Mouse (Mus musculus) neural tube, embryonic 14.5 days (tissue): ENCODE results near the gene Dnase1l3. TPM values are rescaled to one million over a fixed set of nuclear protein-coding genes. Genes with fewer than 3 reads are reported as not detected.

Experiments
- ATAC-seq: fragments of 200-750 bp; cut with Nextera tagmentation; 2 replicates; pipeline ENCODE4 v1.8.0; 2017; ENCODE audit warnings: low read depth, mild to moderate bottlenecking, moderate TSS enrichment, moderate library complexity
- H3K27ac ChIP-seq: fragments of 300-500 bp; sonication (generic); 2 replicates; pipeline ENCODE4 v1.5.1; 2014; ENCODE audit warnings: low read depth, mild to moderate bottlenecking, control low read depth, low read length, moderate library complexity, mixed read lengths
- H3K27me3 ChIP-seq: fragments of 300-500 bp; sonication (generic); 2 replicates; pipeline ENCODE4 v1.6.1; 2014; ENCODE audit warnings: low read length; ENCODE audit not compliant: control insufficient read depth, insufficient read depth
- H3K36me3 ChIP-seq: fragments of 300-500 bp; sonication (generic); 2 replicates; pipeline ENCODE4 v1.6.1; 2014; ENCODE audit warnings: low read length, mixed read lengths; ENCODE audit not compliant: control insufficient read depth, insufficient read depth
- H3K4me1 ChIP-seq: fragments of 300-500 bp; sonication (generic); 2 replicates; pipeline ENCODE4 v1.6.1; 2014; ENCODE audit warnings: low read length; ENCODE audit not compliant: control insufficient read depth, insufficient read depth
- H3K4me2 ChIP-seq: fragments of 300-500 bp; sonication (generic); 2 replicates; pipeline ENCODE4 v1.6.1; 2014; ENCODE audit warnings: mild to moderate bottlenecking, low read depth, low read length, control low read depth
- H3K4me3 ChIP-seq: fragments of 300-500 bp; sonication (generic); 2 replicates; pipeline ENCODE4 v1.5.1; 2014; ENCODE audit warnings: low read depth, low read length, control low read depth, mixed read lengths
- H3K9ac ChIP-seq: fragments of 300-500 bp; sonication (generic); replicated peaks from 2 replicates; pipeline ENCODE4 v1.6.1; 2014; ENCODE audit warnings: low read depth, mild to moderate bottlenecking, control low read depth, low read length, mixed read lengths
- H3K9me3 ChIP-seq: fragments of 300-500 bp; sonication (generic); 2 replicates; pipeline ENCODE4 v1.6.1; 2016; ENCODE audit warnings: low read length; ENCODE audit not compliant: control insufficient read depth
- WGBS: fragments of 180-500 bp; shearing (Covaris S2); extraction: QIAGEN DNeasy Blood & Tissue Kit; methylation state at CpG from one replicate; pipeline ENCODE4 v1.1.7; 2014; 5-methylcytosine and 5-hydroxymethylcytosine counted together
- polyA plus RNA-seq: library from polyadenylated mRNA; unstranded; fragments of >200 nt; fragmentation: Nextera tagmentation; extraction: Ambion mirVana; gene quantifications from 2 replicates; pipeline ENCODE4 v1.2.1, GENCODE M21; 2014

Dnase1l3 gene
- polyA plus RNA-seq: 0.06 and 0.11 TPM in 2 replicates

DNA sequence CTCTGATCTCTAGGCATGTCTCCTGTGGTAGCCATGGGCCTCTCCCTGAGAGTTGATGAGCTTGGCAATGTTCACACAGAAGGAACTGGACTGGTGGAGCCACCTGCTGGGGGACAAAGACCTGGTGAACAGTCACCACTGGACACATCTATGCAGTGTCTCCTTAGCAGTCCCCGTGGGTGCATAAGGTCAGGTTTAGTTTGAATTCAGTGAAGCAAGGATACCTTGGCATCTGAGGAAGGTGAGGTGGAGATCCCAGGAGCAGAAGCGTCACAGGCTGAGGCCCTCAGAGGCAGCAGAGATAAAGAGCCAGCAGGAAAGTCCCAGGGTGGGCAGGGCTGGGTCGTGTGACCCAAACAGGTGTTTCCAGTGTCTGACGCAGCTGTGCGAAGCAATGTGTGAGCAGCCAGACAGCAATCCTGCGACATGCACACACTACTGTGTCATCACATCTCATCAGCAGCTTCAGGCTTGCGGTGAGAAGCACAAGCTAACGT lies at the start of gene Dnase1l3:
TSS of gene Dnase1l3 (minus strand) at position 303 of the 497 bp plus-strand sequence.
- no peaks in the 10 kb centered on the region for H3K27me3 ChIP-seq
- H3K9me3 ChIP-seq: no peaks in the 10 kb centered on the region
- no peak within 1 kb of the TSS for H3K4me2 ChIP-seq
- 0 out of 2 replicates have a peak, but pooled peaks have one; percentile 17 for ATAC-seq
- no peaks in the 10 kb centered on the region for H3K36me3 ChIP-seq
- WGBS: 74% methylated on average over 8 of the region's 8 CpGs
- no peak within 1 kb of the TSS for H3K9ac ChIP-seq
- H3K4me3 ChIP-seq: no peak within 1 kb of the TSS
- no peaks in the 10 kb centered on the region for H3K4me1 ChIP-seq
- no peak within 1 kb of the TSS for H3K27ac ChIP-seq

DNA sequence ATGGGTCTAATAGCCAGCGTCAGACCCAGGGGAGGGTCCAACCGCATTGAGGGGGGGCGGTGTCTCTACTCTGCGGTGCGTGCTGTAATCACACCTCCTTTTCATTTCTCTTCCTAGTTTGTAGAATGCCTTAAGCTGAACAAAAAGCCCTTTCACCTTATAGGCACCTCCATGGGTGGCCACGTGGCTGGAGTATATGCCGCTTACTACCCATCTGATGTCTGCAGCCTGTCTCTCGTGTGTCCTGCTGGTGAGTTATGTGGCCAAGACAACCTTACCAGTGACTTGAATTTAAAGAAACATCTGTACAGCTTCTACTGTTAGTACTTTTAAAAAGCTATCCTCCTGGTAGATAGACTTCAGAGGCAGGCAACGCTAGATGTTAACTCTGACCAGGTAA lies 48.2 kb upstream of the Dnase1l3 start:
- ATAC-seq: no peak
- 89% methylated on average over 9 of the region's 9 CpGs for WGBS
- Histone ChIP-seq H3K4me3 (no peak overlapping the region), H3K36me3 (no peaks in the 10 kb centered on the region), H3K27me3 (no peaks in the 10 kb centered on the region), H3K9ac (no peak overlapping the region), H3K4me1 (no peaks in the 10 kb centered on the region), H3K27ac (no peak overlapping the region), H3K9me3 (no peaks in the 10 kb centered on the region), H3K4me2 (no peak overlapping the region)

- no peak overlapping the region for H3K9ac ChIP-seq
- no peaks in the 10 kb centered on the region for H3K36me3 ChIP-seq
- H3K4me1 ChIP-seq: no peaks in the 10 kb centered on the region
- no peak overlapping the region for H3K4me2 ChIP-seq
- WGBS: 67% methylated on average over 2 of the region's 2 CpGs
- H3K27ac ChIP-seq: no peak overlapping the region
- H3K9me3 ChIP-seq: no peaks in the 10 kb centered on the region
- no peak for ATAC-seq
- H3K27me3 ChIP-seq: no peaks in the 10 kb centered on the region
- H3K4me3 ChIP-seq: no peak overlapping the region
Observed at GRCm38 (mm10) chr14:8042120-8042519, 47.7 kb upstream of the Dnase1l3 start.

DNA sequence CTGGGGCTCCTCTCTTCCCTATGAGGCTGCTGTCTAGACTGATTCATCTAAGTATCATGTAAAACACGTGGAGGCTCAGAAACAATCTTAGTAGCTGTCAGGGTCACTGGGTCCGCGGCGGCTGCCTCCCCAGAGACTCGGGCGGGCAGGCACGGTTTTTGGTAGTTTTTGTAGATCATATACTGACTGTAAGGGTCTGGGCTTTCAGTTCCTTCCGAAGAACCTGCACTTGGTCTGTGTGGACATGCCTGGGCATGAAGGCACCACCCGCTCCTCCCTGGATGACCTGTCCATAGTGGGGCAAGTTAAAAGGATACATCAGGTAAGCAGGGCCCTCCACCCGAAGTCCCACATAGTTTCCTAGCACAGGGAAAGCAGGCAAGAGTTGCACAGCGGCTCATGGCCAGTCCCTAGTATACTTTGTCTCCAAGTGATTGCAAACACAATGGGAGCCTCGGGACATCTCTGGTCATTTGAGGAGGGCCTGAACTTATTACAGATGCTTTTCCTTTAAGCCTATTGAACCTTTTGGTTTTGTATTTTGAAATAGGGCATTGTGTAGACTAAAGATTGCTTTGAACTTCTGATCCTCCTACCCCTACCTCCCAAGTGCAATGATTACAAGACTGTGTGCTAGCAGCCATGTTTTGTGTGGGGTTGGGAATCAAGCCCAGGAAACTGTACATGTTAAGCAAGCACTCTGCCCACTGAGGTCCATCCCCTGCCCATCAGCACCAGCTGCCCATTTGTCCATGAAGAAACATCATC lies 46.7 kb upstream of the Dnase1l3 start:
- Histone ChIP-seq H3K36me3 (no peaks in the 10 kb centered on the region), H3K4me1 (no peaks in the 10 kb centered on the region), H3K27me3 (no peaks in the 10 kb centered on the region), H3K27ac (no peak overlapping the region), H3K4me3 (no peak overlapping the region), H3K9ac (no peak overlapping the region), H3K4me2 (no peak overlapping the region), H3K9me3 (no peaks in the 10 kb centered on the region)
- WGBS: 89% methylated on average over 12 of the region's 12 CpGs
- no peak for ATAC-seq

DNA sequence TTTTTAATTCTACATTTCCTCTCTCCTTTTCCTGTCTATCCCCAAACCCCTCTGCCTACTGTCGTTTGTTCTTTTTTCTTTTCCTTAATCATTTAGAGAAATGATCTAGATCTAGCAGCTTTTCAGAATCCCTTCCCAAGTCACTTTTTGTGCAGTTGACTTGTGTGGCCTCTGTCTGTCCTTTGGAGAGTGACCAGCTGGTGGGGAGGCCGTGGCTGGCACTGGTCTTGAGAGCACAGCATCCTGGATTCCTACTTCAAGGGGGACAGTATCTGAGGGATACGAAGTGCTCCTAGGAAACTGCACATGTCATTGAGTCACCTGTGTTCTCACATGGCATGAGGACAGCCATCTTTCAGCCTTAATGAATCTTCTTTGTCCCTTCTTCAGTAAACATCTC lies 45.8 kb upstream of the Dnase1l3 start:
- Histone ChIP-seq H3K27ac (no peak overlapping the region), H3K4me2 (no peak overlapping the region), H3K36me3 (no peaks in the 10 kb centered on the region), H3K4me3 (no peak overlapping the region), H3K9me3 (no peaks in the 10 kb centered on the region), H3K27me3 (no peaks in the 10 kb centered on the region), H3K9ac (no peak overlapping the region), H3K4me1 (no peaks in the 10 kb centered on the region)
- no peak for ATAC-seq
- 88% methylated on average over 3 of the region's 3 CpGs for WGBS

GRCm38 (mm10) chr14:8038791-8039448 lies 44.5 kb upstream of the Dnase1l3 start:
- Histone ChIP-seq H3K4me2 (no peak overlapping the region), H3K27ac (no peak overlapping the region), H3K4me1 (no peaks in the 10 kb centered on the region), H3K27me3 (no peaks in the 10 kb centered on the region), H3K4me3 (no peak overlapping the region), H3K9ac (no peak overlapping the region), H3K36me3 (no peaks in the 10 kb centered on the region), H3K9me3 (no peaks in the 10 kb centered on the region)
- WGBS: 81% methylated on average over 7 of the region's 7 CpGs
- ATAC-seq: no peak

- no peak for ATAC-seq
- Histone ChIP-seq H3K27ac (no peak overlapping the region), H3K4me3 (no peak overlapping the region), H3K9me3 (no peaks in the 10 kb centered on the region), H3K4me1 (no peaks in the 10 kb centered on the region), H3K4me2 (no peak overlapping the region), H3K27me3 (no peaks in the 10 kb centered on the region), H3K36me3 (no peaks in the 10 kb centered on the region), H3K9ac (no peak overlapping the region)
- 80% methylated on average over 5 of the region's 5 CpGs for WGBS
Observed at GRCm38 (mm10) chr14:8038150-8038549, 43.8 kb upstream of the Dnase1l3 start.

DNA sequence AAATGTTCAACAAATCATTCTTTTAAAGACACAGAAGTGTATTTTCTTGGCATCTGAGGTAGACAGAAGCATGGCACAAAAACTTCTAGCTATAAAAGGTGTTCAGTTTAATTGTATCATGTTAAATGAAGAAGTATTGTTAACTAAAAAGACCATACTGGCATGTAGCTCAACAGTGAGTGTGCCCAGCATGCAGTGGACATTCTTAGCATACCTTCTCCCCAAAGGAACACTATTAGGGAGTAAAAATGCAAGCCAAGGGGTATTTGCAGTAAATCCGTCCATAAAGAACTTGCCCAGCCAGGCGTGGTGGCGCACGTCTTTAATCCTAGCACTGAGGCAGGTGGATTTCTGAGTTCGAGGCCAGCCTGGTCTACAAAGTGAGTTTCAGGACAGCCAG lies 42.0 kb upstream of the Dnase1l3 start:
- Histone ChIP-seq H3K27ac (no peak overlapping the region), H3K9ac (no peak overlapping the region), H3K27me3 (no peaks in the 10 kb centered on the region), H3K9me3 (no peaks in the 10 kb centered on the region), H3K36me3 (no peaks in the 10 kb centered on the region), H3K4me1 (no peaks in the 10 kb centered on the region), H3K4me2 (no peak overlapping the region), H3K4me3 (no peak overlapping the region)
- WGBS: 79% methylated on average over 5 of the region's 5 CpGs
- ATAC-seq: no peak

DNA sequence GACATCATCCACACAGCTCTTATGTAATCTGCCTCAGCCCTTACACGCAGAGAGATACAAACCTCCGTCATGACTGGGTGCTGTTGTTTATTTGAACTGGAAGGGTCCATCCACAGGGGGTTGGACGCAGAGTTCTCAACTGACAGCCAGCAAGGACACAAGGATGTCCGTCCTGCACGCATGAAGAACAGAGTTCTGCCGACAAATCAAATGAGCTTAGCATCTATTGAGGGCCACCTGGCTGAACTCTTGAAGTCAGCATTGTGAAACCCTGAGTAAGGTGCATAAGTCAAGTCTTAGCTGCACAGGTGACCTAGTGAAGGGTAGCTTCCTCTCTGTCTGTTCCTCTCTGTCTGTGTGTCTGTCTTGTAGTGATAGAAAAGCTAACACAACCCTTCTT lies 41.6 kb upstream of the Dnase1l3 start:
- H3K36me3 ChIP-seq: no peaks in the 10 kb centered on the region
- H3K4me3 ChIP-seq: no peak overlapping the region
- WGBS: 95% methylated on average over 6 of the region's 6 CpGs
- H3K9ac ChIP-seq: no peak overlapping the region
- H3K4me1 ChIP-seq: no peaks in the 10 kb centered on the region
- no peak for ATAC-seq
- H3K27ac ChIP-seq: no peak overlapping the region
- no peaks in the 10 kb centered on the region for H3K9me3 ChIP-seq
- H3K27me3 ChIP-seq: no peaks in the 10 kb centered on the region
- H3K4me2 ChIP-seq: no peak overlapping the region
